Mouse (Mus musculus) kidney, adult 8-10 months (tissue): ENCODE measurements around the gene Cpsf6.

ENCODE experiments used
- DNase-seq, 2 experiments: peaks; one replicate each; pipeline ENCODE4 v3.0.0; 2022

Cpsf6 gene

GRCm38 (mm10) chr10:117379908-117380307 lies at the start of gene Cpsf6:
Gene Cpsf6, minus strand, starts transcription at chr10:117380015.
- DNase-seq = no peak

GRCm38 (mm10) chr10:117426615-117426969 lies 46.8 kb upstream of the Cpsf6 start:
- DNase-seq = no peak

GRCm38 (mm10) chr10:117425907-117426614 lies 46.2 kb upstream of the Cpsf6 start:
- DNase-seq = no peak

GRCm38 (mm10) chr10:117425013-117425412 lies 45.2 kb upstream of the Cpsf6 start:
- no peak for DNase-seq

GRCm38 (mm10) chr10:117424146-117424905 lies 44.5 kb upstream of the Cpsf6 start:
- DNase-seq = no peak

- DNase-seq = no peak
These were observed 43.5 kb upstream of the Cpsf6 start for GRCm38 (mm10) chr10:117423025-117424002.

GRCm38 (mm10) chr10:117422174-117422808 lies 42.5 kb upstream of the Cpsf6 start:
- no peak for DNase-seq

- DNase-seq = no peak
These were observed 41.7 kb upstream of the Cpsf6 start for GRCm38 (mm10) chr10:117421283-117422107.

GRCm38 (mm10) chr10:117420502-117421282 lies 40.9 kb upstream of the Cpsf6 start:
- DNase-seq = no peak

GRCm38 (mm10) chr10:117419577-117420290 lies 39.9 kb upstream of the Cpsf6 start:
- no peak for DNase-seq

GRCm38 (mm10) chr10:117418668-117419237 lies 38.9 kb upstream of the Cpsf6 start:
- no peak for DNase-seq

- DNase-seq = no peak
These were observed 38.2 kb upstream of the Cpsf6 start for GRCm38 (mm10) chr10:117417772-117418667.

- no peak for DNase-seq
These were observed 37.6 kb upstream of the Cpsf6 start for GRCm38 (mm10) chr10:117417470-117417767.

GRCm38 (mm10) chr10:117416636-117417469 lies 37.0 kb upstream of the Cpsf6 start:
- no peak for DNase-seq

- DNase-seq = no peak
These were observed 36.3 kb upstream of the Cpsf6 start for GRCm38 (mm10) chr10:117416095-117416494.

- DNase-seq = no peak
These were observed 35.7 kb upstream of the Cpsf6 start for GRCm38 (mm10) chr10:117415364-117416057.

- DNase-seq = no peak
These were observed 34.9 kb upstream of the Cpsf6 start for GRCm38 (mm10) chr10:117414726-117415125.
